Mouse (Mus musculus) limb, embryonic 13.5 days (tissue): ENCODE measurements around the gene Acot7. TPM values are rescaled to one million over a fixed set of nuclear protein-coding genes. Genes with fewer than 3 reads are reported as not detected.
A peak's percentile ranks its signal among the peaks of the same experiment; 100 is the strongest.

ENCODE experiments used
- ATAC-seq: fragments of 200-750 bp; cut with Nextera tagmentation; 2 replicates; pipeline ENCODE4 v1.8.0; 2017; ENCODE audit warnings: low read depth, moderate number of reproducible peaks, moderate TSS enrichment; ENCODE audit not compliant: low FRiP score
- H3K27ac ChIP-seq: fragments of 300-500 bp; sonication (generic); 2 replicates; pipeline ENCODE4 v1.5.1; 2015; ENCODE audit warnings: inconsistent platforms, mild to moderate bottlenecking, moderate library complexity
- H3K27me3 ChIP-seq: fragments of 300-500 bp; sonication (generic); 2 replicates; pipeline ENCODE4 v1.6.1; 2015; ENCODE audit warnings: mild to moderate bottlenecking, inconsistent platforms
- H3K36me3 ChIP-seq: fragments of 300-500 bp; sonication (generic); 2 replicates; pipeline ENCODE4 v1.6.1; 2015; ENCODE audit warnings: inconsistent platforms, mild to moderate bottlenecking, moderate library complexity
- H3K4me1 ChIP-seq: fragments of 300-500 bp; sonication (generic); 2 replicates; pipeline ENCODE4 v1.6.1; 2015; ENCODE audit warnings: inconsistent platforms
- H3K4me2 ChIP-seq: fragments of 300-500 bp; sonication (generic); replicated peaks from 2 replicates; pipeline ENCODE4 v1.6.1; 2015; ENCODE audit warnings: inconsistent platforms, mild to moderate bottlenecking, moderate library complexity
- H3K4me3 ChIP-seq: fragments of 300-500 bp; sonication (generic); 2 replicates; pipeline ENCODE4 v1.5.1; 2015; ENCODE audit warnings: moderate library complexity, mild to moderate bottlenecking, inconsistent platforms
- H3K9ac ChIP-seq: fragments of 300-500 bp; sonication (generic); 2 replicates; pipeline ENCODE4 v1.6.1; 2015; ENCODE audit warnings: mild to moderate bottlenecking, inconsistent platforms
- H3K9me3 ChIP-seq: fragments of 300-500 bp; sonication (generic); 2 replicates; pipeline ENCODE4 v1.6.1; 2016; ENCODE audit warnings: inconsistent platforms
- WGBS: fragments of 180-500 bp; shearing (Covaris S2); methylation state at CpG from one replicate; pipeline ENCODE4 v1.1.7; 2015; 5-methylcytosine and 5-hydroxymethylcytosine counted together
- polyA plus RNA-seq: library from polyadenylated mRNA; unstranded; fragments of >200 nt; fragmentation: Nextera tagmentation; extraction: Ambion mirVana; gene quantifications from 2 replicates; pipeline ENCODE4 v1.2.1, GENCODE M21; 2015

Acot7 gene
- polyA plus RNA-seq, 1 experiment from 2014 or later, result 53.2 TPM

- 33% methylated on average over 14 of the region's 14 CpGs for WGBS
- Histone ChIP-seq H3K27ac (peak overlapping the region; percentile 93), H3K4me1 (peaks cover 44% of the 10 kb centered on the region), H3K9me3 (no peaks in the 10 kb centered on the region), H3K36me3 (no peaks in the 10 kb centered on the region), H3K4me3 (peak overlapping the region; percentile 37), H3K27me3 (no peaks in the 10 kb centered on the region), H3K9ac (peak overlapping the region; percentile 57), H3K4me2 (peak overlapping the region; percentile 68)
- no peak for ATAC-seq
Observed at GRCm38 (mm10) chr4:152186205-152187082, 8.5 kb downstream of the Acot7 start.

- no peak for ATAC-seq
- Histone ChIP-seq H3K36me3 (no peaks in the 10 kb centered on the region), H3K4me3 (no peak overlapping the region), H3K9ac (no peak overlapping the region), H3K4me2 (peak overlapping the region; percentile 68; the same call in 1 of the 2 replicates), H3K4me1 (peaks cover 44% of the 10 kb centered on the region), H3K27me3 (no peaks in the 10 kb centered on the region), H3K9me3 (no peaks in the 10 kb centered on the region), H3K27ac (peak overlapping the region; percentile 28; the same call in 1 of the 2 replicates)
- 84% methylated on average over 9 of the region's 9 CpGs for WGBS
Observed at GRCm38 (mm10) chr4:152187142-152187541, 9.2 kb downstream of the Acot7 start.

- peaks cover 47% of the 10 kb centered on the region for H3K4me1 ChIP-seq
- H3K4me3 ChIP-seq, result no peak overlapping the region
- no peak overlapping the region for H3K9ac ChIP-seq
- H3K27ac ChIP-seq, result no peak overlapping the region
- no peak for ATAC-seq
- H3K36me3 ChIP-seq, result no peaks in the 10 kb centered on the region
- no peak overlapping the region for H3K4me2 ChIP-seq
- H3K9me3 ChIP-seq, result no peaks in the 10 kb centered on the region
- H3K27me3 ChIP-seq, result no peaks in the 10 kb centered on the region
- WGBS, result 90% methylated on average over 2 of the region's 2 CpGs
Observed at GRCm38 (mm10) chr4:152188651-152189050, 10.7 kb downstream of the Acot7 start.

- ATAC-seq, result no peak
- H3K9ac ChIP-seq, result no peak overlapping the region
Observed at GRCm38 (mm10) chr4:152189071-152189470, 11.1 kb downstream of the Acot7 start.

GRCm38 (mm10) chr4:152189691-152190090, 11.8 kb downstream of the Acot7 start:
- H3K9me3 ChIP-seq, result no peaks in the 10 kb centered on the region
- no peak overlapping the region for H3K27ac ChIP-seq

More at GRCm38 (mm10) chr4:152189071-152189470, 11.1 kb downstream of the Acot7 start:
- no peaks in the 10 kb centered on the region for H3K27me3 ChIP-seq
- H3K36me3 ChIP-seq, result no peaks in the 10 kb centered on the region
- no peak overlapping the region for H3K4me3 ChIP-seq
- no peak overlapping the region for H3K27ac ChIP-seq
- no peaks in the 10 kb centered on the region for H3K9me3 ChIP-seq
- WGBS, result 90% methylated on average over 6 of the region's 6 CpGs
- peaks cover 47% of the 10 kb centered on the region for H3K4me1 ChIP-seq
- no peak overlapping the region for H3K4me2 ChIP-seq

GRCm38 (mm10) chr4:152190096-152190653, 12.2 kb downstream of the Acot7 start:
- no peak overlapping the region for H3K4me3 ChIP-seq
- no peaks in the 10 kb centered on the region for H3K36me3 ChIP-seq
- H3K4me1 ChIP-seq, result peaks cover 39% of the 10 kb centered on the region
- 65% methylated on average over 11 of the region's 11 CpGs for WGBS
- H3K27me3 ChIP-seq, result no peaks in the 10 kb centered on the region
- H3K9me3 ChIP-seq, result no peaks in the 10 kb centered on the region
- H3K9ac ChIP-seq, result no peak overlapping the region
- no peak overlapping the region for H3K27ac ChIP-seq
- H3K4me2 ChIP-seq, result no peak overlapping the region
- no peak for ATAC-seq

More at GRCm38 (mm10) chr4:152189691-152190090, 11.8 kb downstream of the Acot7 start:
- peaks cover 44% of the 10 kb centered on the region for H3K4me1 ChIP-seq
- no peak overlapping the region for H3K4me3 ChIP-seq
- no peaks in the 10 kb centered on the region for H3K36me3 ChIP-seq
- no peak for ATAC-seq
- H3K4me2 ChIP-seq, result no peak overlapping the region
- no peaks in the 10 kb centered on the region for H3K27me3 ChIP-seq
- 83% methylated on average over 4 of the region's 4 CpGs for WGBS
- no peak overlapping the region for H3K9ac ChIP-seq

- H3K4me2 ChIP-seq, result no peak overlapping the region
- no peaks in the 10 kb centered on the region for H3K27me3 ChIP-seq
- H3K9me3 ChIP-seq, result no peaks in the 10 kb centered on the region
- no peak for ATAC-seq
- no peak overlapping the region for H3K9ac ChIP-seq
- 74% methylated on average over 5 of the region's 5 CpGs for WGBS
- H3K4me3 ChIP-seq, result no peak overlapping the region
- H3K27ac ChIP-seq, result no peak overlapping the region
- H3K36me3 ChIP-seq, result no peaks in the 10 kb centered on the region
- H3K4me1 ChIP-seq, result peaks cover 34% of the 10 kb centered on the region
Observed at GRCm38 (mm10) chr4:152190701-152191100, 12.8 kb downstream of the Acot7 start.

- H3K9me3 ChIP-seq, result no peaks in the 10 kb centered on the region
- H3K27ac ChIP-seq, result no peak overlapping the region; the same call in 1 of the 2 replicates
- H3K4me3 ChIP-seq, result no peak overlapping the region
- WGBS, result 52% methylated on average over 4 of the region's 4 CpGs
- H3K4me2 ChIP-seq, result no peak overlapping the region
- H3K9ac ChIP-seq, result no peak overlapping the region
- H3K36me3 ChIP-seq, result no peaks in the 10 kb centered on the region
- ATAC-seq, result no peak
- no peaks in the 10 kb centered on the region for H3K27me3 ChIP-seq
- H3K4me1 ChIP-seq, result peaks cover 18% of the 10 kb centered on the region; the same call in 1 of the 2 replicates
Observed at GRCm38 (mm10) chr4:152192569-152192968, 14.6 kb downstream of the Acot7 start.

- no peak for ATAC-seq
- WGBS, result 81% methylated on average over 3 of the region's 3 CpGs
Observed at GRCm38 (mm10) chr4:152194476-152195175, 16.7 kb downstream of the Acot7 start.

GRCm38 (mm10) chr4:152196276-152196675, 18.3 kb downstream of the Acot7 start:
- no peak overlapping the region for H3K4me2 ChIP-seq
- no peak for ATAC-seq
- 91% methylated on average over 8 of the region's 9 CpGs for WGBS
- no peak overlapping the region for H3K4me3 ChIP-seq
- H3K9ac ChIP-seq, result no peak overlapping the region
- 0 out of 2 replicates have a peak, but pooled peaks cover 5% of the 10 kb centered on the region for H3K4me1 ChIP-seq
- H3K27me3 ChIP-seq, result no peaks in the 10 kb centered on the region
- no peaks in the 10 kb centered on the region for H3K9me3 ChIP-seq
- H3K27ac ChIP-seq, result no peak overlapping the region
- H3K36me3 ChIP-seq, result no peaks in the 10 kb centered on the region

More at GRCm38 (mm10) chr4:152194476-152195175, 16.7 kb downstream of the Acot7 start:
- no peak overlapping the region for H3K27ac ChIP-seq
- no peak overlapping the region for H3K4me2 ChIP-seq
- H3K4me3 ChIP-seq, result no peak overlapping the region
- no peaks in the 10 kb centered on the region for H3K36me3 ChIP-seq
- no peaks in the 10 kb centered on the region for H3K9me3 ChIP-seq
- no peak overlapping the region for H3K9ac ChIP-seq
- no peaks in the 10 kb centered on the region for H3K27me3 ChIP-seq
- H3K4me1 ChIP-seq, result peaks cover 18% of the 10 kb centered on the region; the same call in 1 of the 2 replicates

GRCm38 (mm10) chr4:152197545-152197944, 19.6 kb downstream of the Acot7 start:
- no peak for ATAC-seq
- WGBS, result 77% methylated on average over 5 of the region's 5 CpGs
- H3K4me3 ChIP-seq, result no peak overlapping the region

GRCm38 (mm10) chr4:152199617-152200016, 21.7 kb downstream of the Acot7 start:
- H3K4me3 ChIP-seq, result no peak overlapping the region
- ATAC-seq, result no peak
- no peak overlapping the region for H3K9ac ChIP-seq
- 79% methylated on average over 1 of the region's 1 CpGs for WGBS
- H3K36me3 ChIP-seq, result no peaks in the 10 kb centered on the region
- no peaks in the 10 kb centered on the region for H3K27me3 ChIP-seq
- H3K4me2 ChIP-seq, result no peak overlapping the region
- no peaks in the 10 kb centered on the region for H3K9me3 ChIP-seq
- no peak overlapping the region for H3K27ac ChIP-seq
- H3K4me1 ChIP-seq, result peaks cover 13% of the 10 kb centered on the region

More at GRCm38 (mm10) chr4:152197545-152197944, 19.6 kb downstream of the Acot7 start:
- H3K27me3 ChIP-seq, result no peaks in the 10 kb centered on the region
- H3K9ac ChIP-seq, result no peak overlapping the region
- H3K4me2 ChIP-seq, result no peak overlapping the region
- no peak overlapping the region for H3K27ac ChIP-seq
- H3K36me3 ChIP-seq, result no peaks in the 10 kb centered on the region
- H3K9me3 ChIP-seq, result no peaks in the 10 kb centered on the region
- H3K4me1 ChIP-seq, result peaks cover 10% of the 10 kb centered on the region
